In genomic region chr16:17729974-17730373, GRCm38 (mm10) we compare ENCODE assay signal across 21 mouse cellular contexts. TPM values are rescaled to one million over a fixed set of nuclear protein-coding genes. Genes with fewer than 3 reads are reported as not detected.
DNase-seq lines count a peak whose midpoint lies in the region; ATAC-seq and TF ChIP-seq lines count a peak whose summit lies in the region.
"Had no signal": no experiment of that assay in that cellular context is flagged by ENCODE, and none has a peak within 500 bp of the region (broad histone marks: within the 10 kb centered on the region; RNA-seq: fewer than 3 reads in every experiment).

No protein-coding gene starts in this region.

- no peak overlapping the region for H3K4me3 ChIP-seq in intestine, postnatal 0 days (ENCODE audit: low read depth, low read length)
- H3K4me3 ChIP-seq in intestine, embryonic 16.5 days (ENCODE audit: low read length), result no peak overlapping the region
- no peak overlapping the region for H3K4me3 ChIP-seq in E14TG2a.4 (replicated peaks; ENCODE audit: low read length)
- H3K4me3 ChIP-seq: embryonic facial prominence, embryonic 10.5 days; erythroblast, embryonic 14.5 days; hindbrain, embryonic 15.5 days; limb, embryonic 13.5 days; megakaryocyte, embryonic 14.5 days had no signal

- H3K9ac ChIP-seq in intestine, postnatal 0 days (ENCODE audit: low read depth, low read length), result no peak overlapping the region
- H3K9ac ChIP-seq in intestine, embryonic 16.5 days (ENCODE audit: low read depth, low read length), result no peak overlapping the region
- H3K9ac ChIP-seq: hindbrain, embryonic 15.5 days; limb, embryonic 13.5 days had no signal

- no peaks in the 10 kb centered on the region for H3K27me3 ChIP-seq in intestine, postnatal 0 days (replicated peaks; ENCODE audit: control insufficient read depth, insufficient read depth, low read length)
- H3K27me3 ChIP-seq in intestine, embryonic 16.5 days (replicated peaks; ENCODE audit: control insufficient read depth, insufficient read depth, low read length), result no peaks in the 10 kb centered on the region
- peaks cover 20% of the 10 kb centered on the region for H3K27me3 ChIP-seq in E14TG2a.4 (ENCODE audit: insufficient read depth, low read length)
- H3K27me3 ChIP-seq: hindbrain, embryonic 15.5 days had no signal

- ATAC-seq in intestine, postnatal 0 days, result no peak
- ATAC-seq in intestine, embryonic 16.5 days, result no peak
- peak; percentile 37; the same call in 1 of the 2 replicates for ATAC-seq in common myeloid progenitor, adult 5-6 weeks (replicated peaks; ENCODE audit: low read depth, poor library complexity, severe bottlenecking)
- ATAC-seq: CD4-positive, CD25-positive, alpha-beta regulatory T cell, adult 4 months; forebrain, embryonic 16.5 days had no signal

- no peaks in the 10 kb centered on the region for H3K36me3 ChIP-seq in intestine, postnatal 0 days (ENCODE audit: control insufficient read depth, insufficient read depth)
- H3K36me3 ChIP-seq in intestine, embryonic 16.5 days (ENCODE audit: control insufficient read depth, insufficient read depth, low read length), result no peaks in the 10 kb centered on the region
- no peaks in the 10 kb centered on the region for H3K36me3 ChIP-seq in E14TG2a.4 (ENCODE audit: insufficient read depth, low read length)
- H3K36me3 ChIP-seq: embryonic facial prominence, embryonic 10.5 days; hindbrain, embryonic 15.5 days; limb, embryonic 13.5 days had no signal

- no peaks in the 10 kb centered on the region for H3K4me1 ChIP-seq in intestine, postnatal 0 days (replicated peaks; ENCODE audit: control insufficient read depth, insufficient read depth, low read length)
- H3K4me1 ChIP-seq in intestine, embryonic 16.5 days (ENCODE audit: control insufficient read depth, insufficient read depth, low read length), result no peaks in the 10 kb centered on the region; the same call in 1 of the 2 replicates
- peaks cover 4% of the 10 kb centered on the region; the same call in 1 of the 2 replicates for H3K4me1 ChIP-seq in E14TG2a.4 (replicated peaks; ENCODE audit: low read depth, low read length)

- no peak overlapping the region for H3K4me2 ChIP-seq in intestine, postnatal 0 days (replicated peaks; ENCODE audit: low read depth)
- no peak overlapping the region for H3K4me2 ChIP-seq in intestine, embryonic 16.5 days (ENCODE audit: low read depth, low read length)
- H3K4me2 ChIP-seq: hindbrain, embryonic 15.5 days; limb, embryonic 13.5 days had no signal

- peak; percentile 57 for TF ChIP-seq CTCF in intestine, postnatal 0 days (IDR thresholded peaks at IDR 0.05; ENCODE audit: low read depth)
- peak; percentile 46 for TF ChIP-seq CTCF in E14TG2a.4 (conservative IDR thresholded peaks at IDR 0.05; ENCODE audit: low read length)

- H3K9me3 ChIP-seq in intestine, postnatal 0 days (ENCODE audit: control insufficient read depth), result no peaks in the 10 kb centered on the region
- no peaks in the 10 kb centered on the region for H3K9me3 ChIP-seq in intestine, embryonic 16.5 days (ENCODE audit: control insufficient read depth, low read length)
- no peaks in the 10 kb centered on the region for H3K9me3 ChIP-seq in E14TG2a.4 (ENCODE audit: low read length)
- H3K9me3 ChIP-seq: embryonic facial prominence, embryonic 10.5 days; hindbrain, embryonic 15.5 days; limb, embryonic 13.5 days; megakaryocyte, embryonic 14.5 days had no signal

- DNase-seq in 3134 (ENCODE audit: extremely low read depth, insufficient read length, low spot score), result peak; percentile 37
- DNase-seq in T-cell, adult 2 months (ENCODE audit: low spot score), result no peak
- no peak for DNase-seq in testis, postnatal 10 days (ENCODE audit: low spot score)
- no peak for DNase-seq in kidney, postnatal 10 days
- DNase-seq: adrenal gland, postnatal 36 days; cerebellum, adult 9-10 months; heart, postnatal 10 days; kidney, adult 8-10 months; lung, adult 2 months; thymus, postnatal 4 days had no signal

- H3K27ac ChIP-seq in intestine, postnatal 0 days (ENCODE audit: low read depth, low read length), result no peak overlapping the region
- H3K27ac ChIP-seq in intestine, embryonic 16.5 days (ENCODE audit: low read length), result no peak overlapping the region
- H3K27ac ChIP-seq: embryonic facial prominence, embryonic 10.5 days; hindbrain, embryonic 15.5 days; limb, embryonic 13.5 days had no signal

RNA-seq across cellular contexts. Expression of gene Med15, which starts 2.7 kb away (rescaled TPM):
- 26.6 TPM in 2 replicates for polyA plus RNA-seq in intestine, postnatal 0 days (2015; fragmentation: Nextera tagmentation; extraction: Ambion mirVana)
- polyA plus RNA-seq in intestine, embryonic 16.5 days (2015; fragmentation: Nextera tagmentation; extraction: Ambion mirVana), result 43.9 and 47.9 TPM in 2 replicates
- 21.4 and 30.8 TPM in 2 replicates for total RNA-seq in common myeloid progenitor, adult 5-6 weeks (2017)

RNA-seq across cellular contexts. Expression of gene Klhl22, which starts 29.4 kb away (rescaled TPM):
- 29.0 and 29.9 TPM in 2 replicates for polyA plus RNA-seq in intestine, postnatal 0 days (2015; fragmentation: Nextera tagmentation; extraction: Ambion mirVana)
- 56.5 and 59.2 TPM in 2 replicates for polyA plus RNA-seq in intestine, embryonic 16.5 days (2015; fragmentation: Nextera tagmentation; extraction: Ambion mirVana)
- 27.0 and 33.2 TPM in 2 replicates for total RNA-seq in common myeloid progenitor, adult 5-6 weeks (2017)
